Mouse (Mus musculus) forebrain, embryonic 12.5 days (tissue): Measurements from ENCODE around the gene Fndc7. TPM values are rescaled to one million over a fixed set of nuclear protein-coding genes. Genes with fewer than 3 reads are reported as not detected.
A peak's percentile ranks its signal among the peaks of the same experiment; 100 is the strongest.
"Not testable (repeated sequence)": the region's sequence is repeated elsewhere in the genome, so short reads cannot be mapped to it uniquely, and the experiment has no call there.

ENCODE experiments used
- ATAC-seq: fragments of 200-750 bp; cut with Nextera tagmentation; 2 replicates; pipeline ENCODE4 v1.8.0; 2017; ENCODE audit warnings: moderate TSS enrichment; ENCODE audit not compliant: low FRiP score
- H3K27ac ChIP-seq: fragments of 300-500 bp; sonication (generic); 2 replicates; pipeline ENCODE4 v1.5.1; 2016; ENCODE audit warnings: mild to moderate bottlenecking
- H3K27me3 ChIP-seq: fragments of 300-500 bp; sonication (generic); 2 replicates; pipeline ENCODE4 v1.6.1; 2016; ENCODE audit warnings: mild to moderate bottlenecking
- H3K36me3 ChIP-seq: fragments of 300-500 bp; sonication (generic); replicated peaks from 2 replicates; pipeline ENCODE4 v1.6.1; 2016; ENCODE audit warnings: mild to moderate bottlenecking
- H3K4me1 ChIP-seq: fragments of 300-500 bp; sonication (generic); 2 replicates; pipeline ENCODE4 v1.6.1; 2016
- H3K4me2 ChIP-seq: fragments of 300-500 bp; sonication (generic); 2 replicates; pipeline ENCODE4 v1.6.1; 2016; ENCODE audit warnings: mild to moderate bottlenecking, moderate library complexity
- H3K4me3 ChIP-seq: fragments of 300-500 bp; sonication (generic); replicated peaks from 2 replicates; pipeline ENCODE4 v1.5.1; 2016; ENCODE audit warnings: mild to moderate bottlenecking
- H3K9ac ChIP-seq: fragments of 300-500 bp; sonication (generic); 2 replicates; pipeline ENCODE4 v1.6.1; 2016; ENCODE audit warnings: mild to moderate bottlenecking
- H3K9me3 ChIP-seq: fragments of 300-500 bp; sonication (generic); 2 replicates; pipeline ENCODE4 v1.6.1; 2016
- WGBS: fragments of 180-500 bp; shearing (Covaris S2); methylation state at CpG from one replicate; pipeline ENCODE4 v1.1.7; 2016; 5-methylcytosine and 5-hydroxymethylcytosine counted together
- polyA plus RNA-seq: library from polyadenylated mRNA; unstranded; fragments of >200 nt; fragmentation: Nextera tagmentation; extraction: Ambion mirVana; gene quantifications from 2 replicates; pipeline ENCODE4 v1.2.1, GENCODE M21; 2016

Gene Fndc7
- polyA plus RNA-seq, 1 experiment from 2014 or later = not detected

GRCm38 (mm10) chr3:108862282-108862681, 27.5 kb downstream of the Fndc7 start:
- not testable (repeated sequence) for H3K9me3 ChIP-seq, H3K36me3 ChIP-seq, ATAC-seq, H3K9ac ChIP-seq, H3K4me3 ChIP-seq, H3K4me2 ChIP-seq, H3K27ac ChIP-seq, H3K27me3 ChIP-seq
- WGBS = 89% methylated on average over 4 of the region's 4 CpGs
- H3K4me1 ChIP-seq = peaks cover 15% of the 10 kb centered on the region

GRCm38 (mm10) chr3:108860786-108861185, 29.0 kb downstream of the Fndc7 start:
- no peak for ATAC-seq
- WGBS = 82% methylated on average over 2 of the region's 2 CpGs
- Histone ChIP-seq H3K9ac (no peak overlapping the region), H3K27ac (no peak overlapping the region), H3K36me3 (no peaks in the 10 kb centered on the region), H3K4me2 (no peak overlapping the region), H3K4me1 (peaks cover 22% of the 10 kb centered on the region), H3K4me3 (no peak overlapping the region), H3K9me3 (no peaks in the 10 kb centered on the region), H3K27me3 (no peaks in the 10 kb centered on the region)

- H3K9me3 ChIP-seq = no peaks in the 10 kb centered on the region
- WGBS = 15% methylated on average over 7 of the region's 7 CpGs
- H3K4me1 ChIP-seq = peaks cover 29% of the 10 kb centered on the region
- no peaks in the 10 kb centered on the region for H3K27me3 ChIP-seq
- H3K4me3 ChIP-seq = no peak overlapping the region
- peak overlapping the region; percentile 19; the same call in 1 of the 2 replicates for H3K4me2 ChIP-seq
- ATAC-seq = peak; percentile 91
- H3K36me3 ChIP-seq = no peaks in the 10 kb centered on the region
- no peak overlapping the region for H3K9ac ChIP-seq
- H3K27ac ChIP-seq = peak overlapping the region; percentile 77
Observed at GRCm38 (mm10) chr3:108858231-108858770, 31.5 kb downstream of the Fndc7 start.

- Histone ChIP-seq H3K4me2 (no peak overlapping the region), H3K27ac (peak overlapping the region; percentile 77), H3K9ac (no peak overlapping the region), H3K9me3 (no peaks in the 10 kb centered on the region), H3K36me3 (no peaks in the 10 kb centered on the region), H3K4me1 (peaks cover 29% of the 10 kb centered on the region), H3K4me3 (no peak overlapping the region), H3K27me3 (no peaks in the 10 kb centered on the region)
- peak; percentile 25 for ATAC-seq
- WGBS = 83% methylated on average over 1 of the region's 1 CpGs
Observed at GRCm38 (mm10) chr3:108857714-108858113, 32.1 kb downstream of the Fndc7 start.

- ATAC-seq = no peak
- 30% methylated on average over 3 of the region's 3 CpGs for WGBS
- no peaks in the 10 kb centered on the region for H3K27me3 ChIP-seq
- H3K36me3 ChIP-seq = no peaks in the 10 kb centered on the region
- H3K9me3 ChIP-seq = no peaks in the 10 kb centered on the region
- no peak overlapping the region for H3K9ac ChIP-seq
- H3K27ac ChIP-seq = no peak overlapping the region
- H3K4me2 ChIP-seq = no peak overlapping the region
- peaks cover 29% of the 10 kb centered on the region for H3K4me1 ChIP-seq
- H3K4me3 ChIP-seq = no peak overlapping the region
Observed at GRCm38 (mm10) chr3:108857124-108857470, 32.7 kb downstream of the Fndc7 start.

GRCm38 (mm10) chr3:108856386-108857123, 33.3 kb downstream of the Fndc7 start:
- no peak overlapping the region for H3K9ac ChIP-seq
- 0 out of 2 replicates have a peak, but pooled peaks cover 2% of the 10 kb centered on the region for H3K27me3 ChIP-seq
- H3K36me3 ChIP-seq = no peaks in the 10 kb centered on the region
- peaks cover 29% of the 10 kb centered on the region for H3K4me1 ChIP-seq
- H3K27ac ChIP-seq = no peak overlapping the region
- no peak overlapping the region for H3K4me2 ChIP-seq
- WGBS = 36% methylated on average over 8 of the region's 8 CpGs
- H3K4me3 ChIP-seq = no peak overlapping the region
- no peaks in the 10 kb centered on the region for H3K9me3 ChIP-seq
- ATAC-seq = no peak

- Histone ChIP-seq H3K4me3 (no peak overlapping the region), H3K27me3 (0 out of 2 replicates have a peak, but pooled peaks cover 2% of the 10 kb centered on the region), H3K36me3 (no peaks in the 10 kb centered on the region), H3K4me2 (no peak overlapping the region), H3K4me1 (peaks cover 29% of the 10 kb centered on the region), H3K9me3 (no peaks in the 10 kb centered on the region), H3K27ac (no peak overlapping the region), H3K9ac (no peak overlapping the region)
- ATAC-seq = no peak
- WGBS = 67% methylated on average over 10 of the region's 10 CpGs
Observed at GRCm38 (mm10) chr3:108855864-108856263, 33.9 kb downstream of the Fndc7 start.

GRCm38 (mm10) chr3:108855371-108855770, 34.4 kb downstream of the Fndc7 start:
- Histone ChIP-seq H3K4me1 (peaks cover 29% of the 10 kb centered on the region), H3K9me3 (no peaks in the 10 kb centered on the region), H3K4me3 (no peak overlapping the region), H3K9ac (no peak overlapping the region), H3K4me2 (no peak overlapping the region), H3K27ac (no peak overlapping the region), H3K27me3 (0 out of 2 replicates have a peak, but pooled peaks cover 2% of the 10 kb centered on the region), H3K36me3 (no peaks in the 10 kb centered on the region)
- 56% methylated on average over 12 of the region's 12 CpGs for WGBS
- no peak for ATAC-seq

GRCm38 (mm10) chr3:108853266-108853665, 36.5 kb downstream of the Fndc7 start:
- Histone ChIP-seq H3K27me3 (0 out of 2 replicates have a peak, but pooled peaks cover 2% of the 10 kb centered on the region), H3K4me3 (no peak overlapping the region), H3K27ac (no peak overlapping the region), H3K9ac (no peak overlapping the region), H3K36me3 (no peaks in the 10 kb centered on the region), H3K9me3 (no peaks in the 10 kb centered on the region), H3K4me2 (no peak overlapping the region), H3K4me1 (peaks cover 20% of the 10 kb centered on the region)
- ATAC-seq = no peak
- WGBS = 75% methylated on average over 1 of the region's 1 CpGs

GRCm38 (mm10) chr3:108851996-108852697, 37.7 kb downstream of the Fndc7 start:
- ATAC-seq = no peak

GRCm38 (mm10) chr3:108851554-108851953, 38.3 kb downstream of the Fndc7 start:
- H3K4me3 ChIP-seq = no peak overlapping the region
- H3K36me3 ChIP-seq = no peaks in the 10 kb centered on the region
- H3K9ac ChIP-seq = no peak overlapping the region
- no peaks in the 10 kb centered on the region for H3K9me3 ChIP-seq
- H3K4me2 ChIP-seq = no peak overlapping the region
- H3K4me1 ChIP-seq = peaks cover 10% of the 10 kb centered on the region; the same call in 1 of the 2 replicates
- no peak for ATAC-seq
- WGBS = 83% methylated on average over 3 of the region's 3 CpGs
- H3K27ac ChIP-seq = no peak overlapping the region
- H3K27me3 ChIP-seq = 0 out of 2 replicates have a peak, but pooled peaks cover 2% of the 10 kb centered on the region

More at GRCm38 (mm10) chr3:108851996-108852697, 37.7 kb downstream of the Fndc7 start:
- H3K27me3 ChIP-seq = 0 out of 2 replicates have a peak, but pooled peaks cover 2% of the 10 kb centered on the region
- H3K4me3 ChIP-seq = no peak overlapping the region
- no peaks in the 10 kb centered on the region for H3K36me3 ChIP-seq
- H3K9ac ChIP-seq = no peak overlapping the region
- H3K27ac ChIP-seq = no peak overlapping the region
- H3K4me2 ChIP-seq = no peak overlapping the region
- H3K4me1 ChIP-seq = peaks cover 14% of the 10 kb centered on the region; the same call in 1 of the 2 replicates
- H3K9me3 ChIP-seq = no peaks in the 10 kb centered on the region
- WGBS = 68% methylated on average over 6 of the region's 6 CpGs

GRCm38 (mm10) chr3:108851075-108851474, 38.7 kb downstream of the Fndc7 start:
- Histone ChIP-seq H3K9ac (no peak overlapping the region), H3K4me3 (no peak overlapping the region), H3K4me1 (peaks cover 10% of the 10 kb centered on the region; the same call in 1 of the 2 replicates), H3K4me2 (no peak overlapping the region), H3K27me3 (0 out of 2 replicates have a peak, but pooled peaks cover 2% of the 10 kb centered on the region), H3K9me3 (no peaks in the 10 kb centered on the region), H3K27ac (no peak overlapping the region), H3K36me3 (no peaks in the 10 kb centered on the region)
- ATAC-seq = no peak
- WGBS = 98% methylated on average over 2 of the region's 2 CpGs
